Mouse (Mus musculus) kidney, adult 2 months (tissue): ENCODE data around the gene Plvap. TPM values are rescaled to one million over a fixed set of nuclear protein-coding genes. Genes with fewer than 3 reads are reported as not detected.

ENCODE experiments used
- DNase-seq: peaks from one replicate; pipeline ENCODE4 v3.0.0; 2021
- H3K27ac ChIP-seq: fragments of 200-500 bp; 2 replicates; pipeline ENCODE4 v1.5.1; 2012; ENCODE audit warnings: low read depth, low read length, control low read depth, inconsistent platforms; ENCODE audit not compliant: insufficient read depth
- H3K27me3 ChIP-seq: fragments of 200-500 bp; replicated peaks from 2 replicates; pipeline ENCODE4 v1.6.1; 2012; ENCODE audit warnings: mild to moderate bottlenecking, moderate library complexity, low read length, inconsistent platforms; ENCODE audit not compliant: control insufficient read depth, insufficient read depth
- H3K36me3 ChIP-seq: fragments of 200-500 bp; 2 replicates; pipeline ENCODE4 v1.6.1; 2012; ENCODE audit warnings: mild to moderate bottlenecking, moderate library complexity, low read length, inconsistent platforms; ENCODE audit not compliant: control insufficient read depth, insufficient read depth
- H3K4me1 ChIP-seq: fragments of 200-500 bp; 2 replicates; pipeline ENCODE4 v1.6.1; 2011; ENCODE audit warnings: low read length; ENCODE audit not compliant: control insufficient read depth, insufficient read depth
- H3K4me3 ChIP-seq: fragments of 200-500 bp; 2 replicates; pipeline ENCODE4 v1.5.1; 2011; ENCODE audit warnings: mild to moderate bottlenecking, low read depth, low read length, control low read depth; ENCODE audit not compliant: insufficient read depth
- CTCF ChIP-seq: fragments of 200-500 bp; conservative IDR thresholded peaks from 2 replicates; pipeline ENCODE4 v1.5.1; 2011; ENCODE audit warnings: low read depth, mild to moderate bottlenecking, control low read depth, low read length, moderate library complexity, mixed read lengths; ENCODE audit not compliant: insufficient read depth, insufficient read length
- POLR2A ChIP-seq: fragments of 200-500 bp; IDR thresholded peaks from one replicate; pipeline ENCODE4 v1.6.1; 2011; ENCODE audit warnings: low read depth, low read length, control low read depth
- WGBS: fragments of 180-500 bp; shearing (Covaris S2); methylation state at CpG from one replicate; pipeline ENCODE4 v1.1.7; 2018; 5-methylcytosine and 5-hydroxymethylcytosine counted together
- polyA plus RNA-seq: library from polyadenylated mRNA; depleted of rRNA; stranded (reverse); fragments of >200 nt; gene quantifications from 2 replicates; pipeline ENCODE4 v1.2.3, GENCODE M21; 2012

Plvap gene
- polyA plus RNA-seq, 1 experiment: 502 TPM

DNA sequence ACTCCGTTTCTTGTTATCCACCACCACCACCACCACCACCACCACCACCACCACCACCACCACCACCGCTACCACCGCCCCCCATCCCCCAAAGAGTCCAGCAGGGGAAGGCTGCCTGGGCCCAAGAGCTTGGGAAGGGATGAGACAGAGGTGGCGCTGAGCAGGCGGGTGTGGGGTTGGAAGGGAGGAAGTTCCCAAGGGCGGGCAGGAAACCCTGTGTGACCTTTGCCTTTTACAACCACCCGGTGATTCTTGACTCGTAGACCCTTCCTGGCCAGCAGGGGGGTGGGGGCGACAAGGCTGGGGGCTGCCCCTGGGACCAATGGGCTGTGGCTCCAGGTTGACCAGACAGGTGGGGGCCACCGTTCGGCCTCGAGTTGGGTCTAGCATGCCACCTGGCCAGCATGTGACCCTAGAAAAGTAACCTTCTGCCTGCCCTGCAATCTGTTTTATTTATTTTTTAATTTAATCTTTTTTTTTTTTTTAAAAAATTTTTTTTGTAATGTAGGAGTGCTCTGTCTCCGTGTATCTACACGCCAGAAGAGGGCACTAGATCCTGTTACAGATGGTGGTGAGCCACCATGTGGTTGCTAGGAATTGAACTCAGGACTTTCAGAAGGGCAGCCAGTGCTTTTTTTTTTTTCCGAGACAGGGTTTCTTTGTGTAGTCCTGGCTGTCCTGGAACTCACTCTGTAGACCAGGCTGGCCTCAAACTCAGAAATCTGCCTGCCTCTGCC lies 1.6 kb upstream of the Plvap start:
- no peaks in the 10 kb centered on the region for H3K36me3 ChIP-seq
- 53% methylated on average over 15 of the region's 15 CpGs for whole genome bisulfite sequencing
- DNase-seq: peak; percentile 69
- peak overlapping the region; percentile 57; the same call in 1 of the 2 replicates for H3K27ac ChIP-seq
- no peak overlapping the region for H3K4me3 ChIP-seq
- H3K4me1 ChIP-seq: no peaks in the 10 kb centered on the region
- no peaks in the 10 kb centered on the region for H3K27me3 ChIP-seq
- no peak for TF ChIP-seq POLR2A
- TF ChIP-seq CTCF: 0 out of 2 replicates have a peak, but pooled peaks have one; percentile 6

DNA sequence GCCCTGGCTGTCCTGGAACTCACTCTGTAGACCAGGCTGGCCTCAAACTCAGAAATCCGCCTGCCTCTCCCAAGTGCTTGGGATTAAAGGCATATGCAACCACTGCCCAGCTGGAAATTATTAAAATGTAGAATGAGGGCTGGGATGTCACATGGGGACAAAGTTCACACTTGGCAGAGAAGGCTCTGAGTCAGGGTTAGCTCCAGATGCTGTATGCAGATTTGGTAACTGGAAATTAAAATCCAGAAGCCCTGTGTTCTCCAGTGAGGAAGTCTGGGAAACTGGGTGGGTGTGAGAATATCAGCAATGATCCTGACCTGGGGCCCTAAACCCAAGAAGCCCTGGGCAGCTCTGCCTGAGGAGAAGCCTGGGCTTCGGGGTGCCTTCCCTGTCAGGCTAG lies 2.2 kb downstream of the Plvap start:
- DNase-seq: no peak

DNA sequence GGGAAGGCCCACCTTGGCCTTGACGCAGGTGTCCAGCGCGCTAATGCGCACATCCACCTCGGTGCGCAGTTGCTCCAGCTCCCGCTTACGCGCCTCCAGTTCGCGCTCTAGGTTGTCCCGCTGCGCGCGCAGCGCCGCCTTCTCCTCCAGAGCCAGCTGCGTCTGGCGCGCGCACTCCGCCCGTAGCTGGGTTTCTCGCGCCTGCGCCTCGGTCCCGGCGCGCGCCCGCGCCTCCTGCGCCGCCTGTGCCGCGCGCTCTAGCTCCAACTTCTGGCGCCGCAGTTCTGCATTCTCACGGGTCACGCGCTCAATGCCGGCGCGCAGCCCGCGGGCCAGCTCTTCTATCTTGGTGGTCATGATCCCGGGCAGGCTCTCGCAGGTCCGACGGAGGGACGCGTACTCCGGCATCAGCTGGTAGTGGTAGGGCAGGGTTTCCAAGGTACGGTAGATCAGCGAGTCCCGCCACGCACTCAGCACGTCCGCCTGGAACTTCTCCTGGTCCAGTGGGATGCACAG lies 3.9 kb downstream of the Plvap start:
- H3K27me3 ChIP-seq: no peaks in the 10 kb centered on the region
- peak; percentile 80 for DNase-seq

More for the DNA sequence above, 2.2 kb downstream of the Plvap start:
- peak overlapping the region; percentile 34 for H3K4me3 ChIP-seq
- H3K36me3 ChIP-seq: no peaks in the 10 kb centered on the region
- TF ChIP-seq POLR2A: no peak
- no peak for TF ChIP-seq CTCF
- WGBS: 56% methylated on average over 2 of the region's 2 CpGs
- H3K27ac ChIP-seq: no peak overlapping the region
- 0 out of 2 replicates have a peak, but pooled peaks cover 3% of the 10 kb centered on the region for H3K4me1 ChIP-seq
- H3K27me3 ChIP-seq: no peaks in the 10 kb centered on the region

DNA sequence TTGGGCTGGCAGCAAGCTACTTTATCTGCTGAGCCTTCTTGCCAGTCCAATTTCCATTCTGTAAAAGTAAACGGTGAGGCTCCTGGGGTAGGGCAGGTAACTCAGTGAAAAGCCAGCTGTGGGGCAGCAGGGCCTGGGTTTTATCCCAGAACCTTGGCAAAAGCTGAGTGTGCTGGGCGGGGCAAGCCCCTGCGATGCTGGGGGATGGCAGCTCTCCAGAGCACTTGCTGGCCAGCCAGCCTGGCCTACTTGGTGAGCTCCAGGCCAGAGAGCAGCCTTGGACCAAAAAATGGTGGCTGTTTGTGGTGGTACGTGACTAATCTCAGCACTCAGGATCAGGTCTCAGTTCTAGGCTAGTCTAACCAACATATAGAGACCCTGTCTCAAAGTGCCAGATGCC lies 5.6 kb downstream of the Plvap start:
- H3K27me3 ChIP-seq: no peaks in the 10 kb centered on the region
- no peak overlapping the region for H3K27ac ChIP-seq
- DNase-seq: no peak
- WGBS: 68% methylated on average over 4 of the region's 4 CpGs
- no peaks in the 10 kb centered on the region for H3K36me3 ChIP-seq
- no peak overlapping the region for H3K4me3 ChIP-seq
- TF ChIP-seq POLR2A: no peak
- TF ChIP-seq CTCF: no peak
- H3K4me1 ChIP-seq: 0 out of 2 replicates have a peak, but pooled peaks cover 3% of the 10 kb centered on the region

More for the DNA sequence above, 3.9 kb downstream of the Plvap start:
- TF ChIP-seq CTCF (no peak), POLR2A (no peak)
- H3K27ac ChIP-seq: peak overlapping the region; percentile 24; the same call in 1 of the 2 replicates
- H3K4me3 ChIP-seq: peak overlapping the region; percentile 65
- 1% methylated on average over 61 of the region's 61 CpGs for WGBS
- H3K36me3 ChIP-seq: no peaks in the 10 kb centered on the region
- 0 out of 2 replicates have a peak, but pooled peaks cover 3% of the 10 kb centered on the region for H3K4me1 ChIP-seq

DNA sequence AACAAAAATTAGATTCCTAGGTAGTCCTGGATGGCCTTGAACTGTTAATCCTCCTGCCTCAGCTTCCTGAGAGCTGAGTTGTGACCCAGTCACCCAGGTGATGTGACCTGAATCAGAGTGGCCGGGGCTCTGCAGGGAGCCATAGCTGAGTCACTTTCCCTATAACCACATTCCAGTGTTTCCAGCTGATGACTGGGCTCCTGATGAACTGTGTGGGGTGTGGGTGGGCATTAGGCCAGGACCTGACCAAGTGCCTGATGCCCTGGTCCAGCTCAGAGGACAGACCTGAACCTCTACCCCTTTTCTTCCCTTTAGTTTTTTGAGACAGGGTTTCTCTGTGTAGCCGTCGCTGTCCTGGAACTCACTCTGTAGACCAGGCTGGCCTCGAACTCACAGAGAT lies 6.2 kb downstream of the Plvap start:
- no peak for DNase-seq
- TF ChIP-seq CTCF: no peak
- TF ChIP-seq POLR2A: no peak
- no peaks in the 10 kb centered on the region for H3K36me3 ChIP-seq
- H3K27me3 ChIP-seq: no peaks in the 10 kb centered on the region
- 94% methylated on average over 4 of the region's 4 CpGs for WGBS
- no peak overlapping the region for H3K27ac ChIP-seq
- 0 out of 2 replicates have a peak, but pooled peaks cover 3% of the 10 kb centered on the region for H3K4me1 ChIP-seq
- no peak overlapping the region for H3K4me3 ChIP-seq

DNA sequence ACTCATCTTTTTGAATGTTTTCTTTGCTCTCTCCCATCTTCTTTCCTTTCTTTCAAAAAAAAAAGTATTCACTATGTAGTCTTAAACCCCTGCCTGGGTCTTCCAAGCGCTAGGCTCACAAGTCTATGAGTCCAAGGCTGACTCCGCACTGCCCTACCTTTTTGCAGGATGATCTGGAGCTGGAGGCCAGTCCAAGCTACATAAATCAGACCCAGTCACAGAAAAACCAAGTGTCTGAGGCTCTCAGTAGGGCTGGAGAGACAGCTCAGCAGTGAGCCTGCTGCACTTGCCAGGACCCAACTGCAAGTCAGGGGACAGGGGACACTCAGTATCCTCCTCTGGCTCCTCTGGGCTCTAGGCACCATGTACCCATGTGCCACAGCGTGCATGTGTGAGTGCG lies 7.2 kb downstream of the Plvap start:
- no peaks in the 10 kb centered on the region for H3K27me3 ChIP-seq
- DNase-seq: no peak
- no peak overlapping the region for H3K27ac ChIP-seq
- H3K4me1 ChIP-seq: peaks cover 4% of the 10 kb centered on the region; the same call in 1 of the 2 replicates
- 86% methylated on average over 4 of the region's 4 CpGs for WGBS
- TF ChIP-seq CTCF (no peak), POLR2A (no peak)
- no peak overlapping the region for H3K4me3 ChIP-seq
- H3K36me3 ChIP-seq: no peaks in the 10 kb centered on the region
